Mouse (Mus musculus) heart, postnatal 36 days (tissue): ENCODE measurements around the gene Tmco5. TPM values are rescaled to one million over a fixed set of nuclear protein-coding genes. Genes with fewer than 3 reads are reported as not detected.
"Not testable (repeated sequence)": the region's sequence is repeated elsewhere in the genome, so short reads cannot be mapped to it uniquely, and the experiment has no call there.

Experiments used
- DNase-seq, 2 experiments: peaks; one replicate each; pipeline ENCODE4 v3.0.0; 2021 to 2022
- intact Hi-C: fragments of 180-260 bp; cut with DNase I; formaldehyde crosslinking; loops from one replicate; pipeline ENCODE4 v1.15.1; 2025
- total RNA-seq, 2 experiments: library from RNA; stranded (reverse); gene quantifications; 2 replicates each; pipeline ENCODE4 v1.2.3; 2021

Tmco5 gene
- total RNA-seq, 2 experiments from 2014 or later, result not detected

- intact Hi-C loops, result loop anchor here (5.0 kb wide), 1 partner anchor 49 kb away; no protein-coding TSS in a partner anchor
- DNase-seq, result no peak
These were observed 44.3 kb downstream of the Tmco5 start for GRCm38 (mm10) chr2:116922580-116923500.

GRCm38 (mm10) chr2:116923684-116924083 is 45.2 kb downstream of the Tmco5 start:
- intact Hi-C loops, result loop anchor here (5.0 kb wide), 1 partner anchor 49 kb away; no protein-coding TSS in a partner anchor

GRCm38 (mm10) chr2:116924292-116924691 is 45.8 kb downstream of the Tmco5 start:
- intact Hi-C loops, result loop anchor here (5.0 kb wide), 1 partner anchor 48 kb away; no protein-coding TSS in a partner anchor
- no peak for DNase-seq

More at GRCm38 (mm10) chr2:116923684-116924083, 45.2 kb downstream of the Tmco5 start:
- DNase-seq, result no peak

GRCm38 (mm10) chr2:116925230-116925629 is 46.7 kb downstream of the Tmco5 start:
- no peak for DNase-seq
- intact Hi-C loops, result no loop called here

GRCm38 (mm10) chr2:116932218-116932617 is 53.7 kb downstream of the Tmco5 start:
- intact Hi-C loops, result no loop called here
- DNase-seq, result no peak

- DNase-seq, intact Hi-C loops: not testable (repeated sequence)
These were observed 55.7 kb downstream of the Tmco5 start for GRCm38 (mm10) chr2:116934236-116934635.

- intact Hi-C loops, result no loop called here
- no peak for DNase-seq
These were observed 56.3 kb downstream of the Tmco5 start for GRCm38 (mm10) chr2:116934776-116935175.

GRCm38 (mm10) chr2:116936371-116936770 is 57.9 kb downstream of the Tmco5 start:
- intact Hi-C loops, result no loop called here
- DNase-seq, result no peak

- intact Hi-C loops, result no loop called here
- DNase-seq, result no peak
These were observed 58.7 kb downstream of the Tmco5 start for GRCm38 (mm10) chr2:116937166-116937565.

GRCm38 (mm10) chr2:116941816-116942215 is 63.3 kb downstream of the Tmco5 start:
- intact Hi-C loops, result no loop called here
- DNase-seq, result no peak

Other genes starting within 250 kb of the Tmco5 start
- 10 to 100 TPM; 15.7 to 16.6 TPM for gene Spred1, start 242.7 kb downstream of the Tmco5 start, total RNA-seq